Mouse (Mus musculus): ENCODE data around the gene Clpsl2.

Clpsl2 gene

DNA sequence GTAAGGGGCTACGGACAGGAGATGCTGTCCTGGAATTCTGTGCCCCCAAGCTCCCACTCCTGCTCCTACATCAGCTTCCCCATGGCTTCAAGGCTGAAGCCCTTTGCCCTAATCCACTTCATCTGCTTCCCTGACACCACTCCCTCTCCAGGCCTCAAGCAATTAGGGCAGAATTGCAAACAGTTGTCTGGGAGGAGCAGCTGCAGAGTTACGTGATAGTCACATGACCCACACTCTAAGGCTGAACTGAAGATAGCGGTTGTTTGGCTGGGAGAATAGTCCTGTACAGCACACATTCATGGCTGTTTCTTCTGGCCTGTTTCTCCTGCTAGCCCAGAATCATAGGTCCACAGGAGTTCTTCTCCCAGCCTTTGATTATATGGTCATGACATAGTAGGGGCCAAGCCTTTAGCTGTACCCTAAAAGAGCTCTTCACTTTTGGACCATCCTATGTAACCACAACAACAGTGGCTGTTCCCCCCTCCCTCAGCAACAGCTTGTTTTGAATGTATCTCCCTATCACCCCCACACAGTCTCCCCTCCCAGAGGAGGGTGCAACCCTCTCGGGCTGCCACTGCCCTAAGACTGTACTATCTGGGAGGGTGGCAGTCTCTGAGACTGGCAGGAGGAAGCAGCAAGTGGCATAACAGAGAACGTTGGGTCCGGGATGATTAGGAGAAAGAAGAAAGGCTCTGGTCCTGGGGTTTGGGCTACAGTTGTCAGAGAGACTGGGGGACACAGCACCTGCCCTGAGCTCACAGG lies 7.6 kb downstream of the Clpsl2 start:
- no peak for DNase-seq (ENCODE audit: extremely low read depth, low read depth, low spot score)

- no peak for DNase-seq (ENCODE audit: extremely low read depth, low read depth, low spot score)
Measured at GRCm38 (mm10) chr17:28557772-28558171, 8.6 kb downstream of the Clpsl2 start.

DNA sequence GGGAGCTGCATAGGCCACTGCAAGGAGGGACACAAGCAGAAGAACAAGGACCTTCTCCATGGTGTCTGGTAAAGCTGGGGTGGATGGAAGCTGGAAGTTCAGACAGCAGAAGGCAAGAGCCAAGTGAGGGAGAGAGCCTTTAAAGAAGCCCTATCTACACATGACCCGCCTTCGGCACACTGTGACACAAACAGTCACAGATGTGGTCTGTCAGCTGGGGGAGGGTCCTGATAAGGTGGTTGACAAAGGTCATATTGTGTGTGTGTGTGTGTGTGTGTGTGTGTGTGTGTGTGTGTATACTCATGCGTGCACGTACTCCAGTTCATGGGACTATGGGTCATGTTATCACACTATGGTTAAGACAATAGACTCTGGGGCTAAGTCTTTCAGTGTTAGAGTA lies 11.4 kb downstream of the Clpsl2 start, which contains the start of gene Clps:
Gene Clps, minus strand, starts transcription at position 169 of the 400 bp plus-strand sequence.
- DNase-seq (ENCODE audit: extremely low read depth, low read depth, low spot score) = no peak

GRCm38 (mm10) chr17:28561613-28562012 lies 12.4 kb downstream of the Clpsl2 start:
- DNase-seq (ENCODE audit: extremely low read depth, low read depth, low spot score) = no peak

GRCm38 (mm10) chr17:28565181-28565580 lies 16.0 kb downstream of the Clpsl2 start:
- DNase-seq (ENCODE audit: extremely low read depth, low read depth, low spot score) = no peak

GRCm38 (mm10) chr17:28567541-28567940 lies 18.3 kb downstream of the Clpsl2 start:
- no peak for DNase-seq (ENCODE audit: extremely low read depth, low read depth, low spot score)

GRCm38 (mm10) chr17:28571868-28572267 lies 22.7 kb downstream of the Clpsl2 start:
- no peak for DNase-seq (ENCODE audit: extremely low read depth, low read depth, low spot score)

- DNase-seq (ENCODE audit: extremely low read depth, low read depth, low spot score) = no peak
Measured at GRCm38 (mm10) chr17:28572521-28572920, 23.3 kb downstream of the Clpsl2 start.

DNA sequence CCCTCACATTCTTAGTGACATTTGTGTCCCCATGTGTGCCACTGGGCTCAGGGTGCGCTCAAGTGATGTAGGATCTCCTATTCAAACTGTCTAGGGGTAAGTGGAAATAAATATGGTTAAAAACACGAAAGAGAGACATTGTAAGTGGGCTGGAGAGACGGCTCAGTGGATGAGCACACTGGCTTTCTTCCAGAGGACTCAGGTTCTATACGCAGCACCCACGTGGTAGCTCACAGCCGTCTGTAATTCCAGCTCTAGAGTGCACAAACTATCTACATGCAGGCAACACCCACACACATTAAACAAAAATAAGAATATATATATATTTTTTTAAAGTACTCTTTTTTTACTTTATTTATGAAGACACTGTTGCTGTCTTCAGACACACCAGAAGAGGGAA lies 23.7 kb downstream of the Clpsl2 start:
- no peak for DNase-seq (ENCODE audit: extremely low read depth, low read depth, low spot score)

GRCm38 (mm10) chr17:28575244-28576125 lies 26.3 kb downstream of the Clpsl2 start, which contains the start of gene Lhfpl5:
Lhfpl5 (plus strand) TSS chr17:28575641.
- no peak for DNase-seq (ENCODE audit: extremely low read depth, low read depth, low spot score)

DNA sequence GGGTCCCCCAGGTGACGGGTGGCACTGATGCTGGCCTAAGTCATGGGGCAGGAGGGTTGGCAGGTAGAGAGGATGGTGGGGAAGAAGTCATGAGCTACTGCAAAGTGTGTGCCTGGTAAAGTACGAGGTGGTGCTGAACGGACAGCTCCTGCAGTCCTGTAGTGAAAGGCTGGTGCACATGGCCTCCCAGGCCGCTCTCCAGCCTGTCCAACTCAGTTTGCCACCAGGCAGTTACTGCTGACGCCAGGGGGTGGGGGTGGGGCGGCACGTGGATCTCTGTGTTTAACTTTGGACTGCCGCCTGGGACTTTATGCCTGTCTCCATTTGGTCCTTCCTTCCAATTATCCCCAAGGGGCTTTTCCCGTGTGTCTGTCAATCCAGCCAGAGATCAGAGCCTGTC lies 31.2 kb downstream of the Clpsl2 start:
- no peak for DNase-seq (ENCODE audit: extremely low read depth, low read depth, low spot score)

GRCm38 (mm10) chr17:28581056-28581455 lies 31.8 kb downstream of the Clpsl2 start:
- no peak for DNase-seq (ENCODE audit: extremely low read depth, low read depth, low spot score)

DNA sequence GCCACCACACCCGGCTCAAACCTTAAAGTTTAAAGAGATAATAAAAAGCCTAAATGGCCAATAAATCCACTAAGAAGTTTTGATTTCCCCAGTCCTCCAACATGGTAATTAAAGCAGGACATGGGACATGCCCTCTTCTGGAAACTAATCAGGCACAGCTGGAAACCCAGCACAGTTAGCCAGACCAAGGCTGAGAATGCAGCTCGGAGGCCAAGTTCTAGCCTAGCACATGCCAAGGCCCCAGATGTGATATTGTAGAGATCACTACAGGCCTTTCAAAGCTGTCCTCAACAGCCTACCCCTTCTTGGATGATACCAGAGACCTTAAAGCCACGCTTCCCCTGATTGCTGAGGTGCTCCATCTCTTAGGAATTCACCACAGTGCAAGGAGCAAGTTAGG lies 37.3 kb downstream of the Clpsl2 start:
- no peak for DNase-seq (ENCODE audit: extremely low read depth, low read depth, low spot score)

DNA sequence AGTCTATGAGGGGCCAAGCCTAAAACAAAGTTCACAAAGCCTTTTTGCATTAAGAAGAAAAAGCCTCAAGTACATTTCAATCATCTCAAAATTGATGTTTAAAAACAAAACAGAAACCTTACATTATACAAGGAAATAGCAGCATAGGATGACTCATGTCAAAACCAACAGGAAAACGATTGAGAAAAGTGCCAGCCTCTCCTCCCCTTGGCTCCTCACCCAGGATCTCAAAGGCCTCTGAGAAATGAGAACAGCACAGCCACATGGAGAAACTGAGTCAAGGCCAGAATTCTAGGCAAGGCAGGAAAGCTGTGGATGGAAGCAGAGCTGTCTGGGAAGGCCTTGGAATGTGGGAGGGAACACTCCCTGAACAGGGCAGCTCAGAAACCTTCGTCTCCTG lies 39.4 kb downstream of the Clpsl2 start:
- DNase-seq (ENCODE audit: extremely low read depth, low read depth, low spot score) = no peak

DNA sequence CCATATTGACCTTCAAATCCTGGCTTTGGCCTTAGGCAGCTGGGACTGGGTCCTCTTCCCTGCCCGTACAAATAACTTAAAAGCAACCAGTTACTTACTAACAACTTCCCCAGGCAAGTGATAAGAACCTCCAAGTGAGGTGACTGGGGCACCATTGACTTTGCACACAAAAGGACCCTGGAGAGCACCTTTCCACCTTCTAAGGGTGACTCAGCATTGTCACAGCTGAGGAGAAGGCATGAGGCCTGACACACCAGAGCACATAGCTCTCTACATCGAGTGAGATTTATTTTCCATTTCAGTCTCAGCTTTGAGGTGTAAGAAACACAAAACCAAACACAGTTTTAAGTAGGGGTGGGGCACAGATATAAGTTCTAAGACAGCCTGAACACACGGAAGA lies 41.4 kb downstream of the Clpsl2 start:
- no peak for DNase-seq (ENCODE audit: extremely low read depth, low read depth, low spot score)

- no peak for DNase-seq (ENCODE audit: extremely low read depth, low read depth, low spot score)
Measured at GRCm38 (mm10) chr17:28591476-28591875, 42.3 kb downstream of the Clpsl2 start.

DNA sequence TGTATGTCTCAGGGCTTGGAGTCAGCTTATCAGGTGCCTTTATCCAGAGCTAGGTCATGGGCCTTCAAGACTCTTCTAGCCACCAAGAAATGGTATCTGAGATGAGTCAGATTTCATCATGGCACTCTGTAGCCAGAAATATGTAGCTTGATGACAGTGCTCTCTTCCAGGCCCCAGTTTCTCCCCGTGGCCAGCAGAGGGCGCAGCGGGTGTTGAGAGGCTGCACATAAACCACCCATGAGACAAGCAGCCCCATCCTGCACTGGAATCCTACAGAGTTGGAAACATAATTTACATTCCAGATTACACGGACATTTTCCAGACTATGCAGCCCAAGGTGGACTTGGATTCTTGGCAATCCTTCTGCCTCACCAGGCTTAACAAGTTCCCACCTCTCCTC lies 43.8 kb downstream of the Clpsl2 start:
- no peak for DNase-seq (ENCODE audit: extremely low read depth, low read depth, low spot score)

GRCm38 (mm10) chr17:28593965-28594364 lies 44.8 kb downstream of the Clpsl2 start:
- no peak for DNase-seq (ENCODE audit: extremely low read depth, low read depth, low spot score)

DNA sequence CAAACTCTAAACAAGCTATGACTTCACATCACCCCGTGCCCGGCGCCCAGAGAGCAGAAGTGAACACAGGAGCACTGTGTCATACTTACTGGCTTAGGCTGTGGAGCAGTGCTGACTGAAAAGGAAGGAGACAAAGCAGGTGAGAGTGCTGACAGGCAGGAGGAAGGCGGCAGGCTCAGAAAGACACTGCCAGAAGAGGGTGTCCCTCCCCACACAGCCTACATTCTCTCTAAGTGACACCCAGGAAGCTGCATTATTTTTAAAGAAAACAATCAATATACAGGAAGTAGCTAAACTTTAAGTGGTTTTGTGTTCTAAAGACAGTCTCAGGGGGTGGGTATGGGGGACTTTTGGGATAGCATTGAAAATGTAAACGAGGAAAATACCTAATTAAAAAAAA lies 51.6 kb downstream of the Clpsl2 start:
- no peak for DNase-seq (ENCODE audit: extremely low read depth, low read depth, low spot score)

DNA sequence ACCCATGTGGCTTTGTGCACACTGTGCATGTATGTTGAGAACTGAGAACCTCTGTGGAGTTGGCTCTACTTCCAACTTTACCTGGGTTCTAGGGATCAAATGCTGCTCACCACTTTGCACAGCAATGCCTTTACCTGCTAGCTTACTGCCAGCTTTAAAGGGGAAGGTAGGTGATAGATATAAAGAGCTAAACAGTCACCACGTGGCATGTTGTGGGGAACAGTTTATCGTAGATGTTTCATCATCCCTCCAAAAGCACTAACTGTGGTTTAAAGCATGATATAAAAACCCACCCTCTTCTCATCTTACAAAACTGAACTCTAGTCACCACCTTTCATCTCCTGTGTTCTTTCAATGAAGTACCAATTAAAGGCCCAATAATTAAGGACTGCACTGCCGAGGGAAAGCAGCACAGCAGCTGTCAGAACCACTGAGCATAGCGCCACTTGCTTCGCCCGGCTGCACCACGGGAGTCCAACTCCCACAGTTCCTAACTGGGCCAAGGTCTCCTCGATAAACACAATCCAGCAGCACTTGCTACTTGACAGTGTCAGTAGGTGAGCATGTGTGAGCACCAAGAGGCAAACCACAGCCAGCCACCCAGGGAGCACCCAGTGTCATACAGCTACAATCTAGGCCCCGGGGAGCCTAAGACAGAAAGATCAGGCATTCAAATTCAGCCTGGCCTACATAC lies 52.5 kb downstream of the Clpsl2 start:
- DNase-seq (ENCODE audit: extremely low read depth, low read depth, low spot score) = no peak

Data from fat pad, adult 2 months (tissue).